Mouse (Mus musculus) embryonic fibroblast, embryonic 13.5 days (primary cell): Measurements from ENCODE around the gene Celsr1. TPM values are rescaled to one million over a fixed set of nuclear protein-coding genes. Genes with fewer than 3 reads are reported as not detected.
A peak's percentile ranks its signal among the peaks of the same experiment; 100 is the strongest.

Source experiments
- H3K27ac ChIP-seq: 2 replicates; pipeline ENCODE4 v1.5.1; 2012; ENCODE audit warnings: low read length, control low read depth, inconsistent platforms; ENCODE audit not compliant: insufficient read depth
- H3K4me1 ChIP-seq: 2 replicates; pipeline ENCODE4 v1.6.1; 2011; ENCODE audit warnings: low read length; ENCODE audit not compliant: control insufficient read depth, insufficient read depth
- H3K4me3 ChIP-seq: 2 replicates; pipeline ENCODE4 v1.5.1; 2011; ENCODE audit warnings: mild to moderate bottlenecking, control low read depth, low read length; ENCODE audit not compliant: insufficient read depth
- CTCF ChIP-seq: IDR thresholded peaks from 2 replicates; pipeline ENCODE4 v1.5.1; 2011; ENCODE audit warnings: mild to moderate bottlenecking, control low read depth, low read length, moderate library complexity, borderline replicate concordance; ENCODE audit not compliant: insufficient read depth
- POLR2A ChIP-seq: IDR thresholded peaks from 2 replicates; pipeline ENCODE4 v1.6.1; 2011; ENCODE audit warnings: low read depth, mild to moderate bottlenecking, control low read depth, low read length, moderate library complexity
- polyA plus RNA-seq: library from polyadenylated mRNA; stranded (reverse); fragments of >200 nt; gene quantifications from 2 replicates; pipeline ENCODE4 v1.2.4, GENCODE M21; 2011; ENCODE audit warnings: low read depth; ENCODE audit not compliant: missing spikeins, insufficient read length

The Celsr1 gene
- polyA plus RNA-seq, 1 experiment, result 0.91 TPM

DNA sequence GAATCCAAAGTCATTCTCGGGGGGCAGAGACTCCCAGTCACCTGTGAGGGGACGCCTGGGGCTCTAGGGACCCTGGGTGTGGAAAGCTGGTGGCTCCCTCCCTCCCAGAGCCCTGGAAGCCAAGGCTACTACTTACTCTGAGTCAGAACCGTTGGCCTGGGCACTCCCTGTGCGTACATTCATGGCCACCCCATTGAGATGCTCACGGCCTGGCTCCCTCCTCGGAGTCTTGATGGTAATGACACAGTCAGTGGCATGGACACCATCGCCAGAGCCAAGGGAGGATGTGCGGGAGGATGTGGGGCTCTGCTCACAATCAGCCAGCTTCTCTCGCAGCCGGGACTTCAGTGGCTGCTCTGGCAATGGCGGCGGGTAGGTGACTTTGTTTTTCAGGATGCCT is 132.8 kb downstream of the Celsr1 start:
- Histone ChIP-seq H3K27ac (no peak overlapping the region), H3K4me3 (no peak overlapping the region), H3K4me1 (no peaks in the 10 kb centered on the region)
- no peak for TF ChIP-seq CTCF
- TF ChIP-seq POLR2A, result no peak

DNA sequence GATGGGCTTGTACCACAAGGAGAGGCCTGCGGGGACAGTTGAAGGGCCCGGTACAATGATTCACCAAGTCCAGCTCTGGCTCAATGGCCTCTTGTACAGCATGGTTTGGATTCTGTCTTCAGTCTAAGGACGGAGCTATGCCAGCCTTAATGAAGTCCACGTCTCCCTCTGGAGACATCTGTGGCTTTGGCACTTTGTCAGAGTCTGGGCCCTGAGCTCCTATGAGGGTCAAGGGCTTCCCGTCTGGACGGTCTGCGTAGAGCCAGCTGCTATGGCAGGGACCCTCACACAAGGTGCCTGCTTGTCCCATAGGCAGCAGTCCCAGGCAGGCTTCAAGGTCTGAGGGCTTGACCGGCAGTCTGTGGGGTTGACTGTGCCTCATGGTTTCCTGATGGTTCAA is 133.3 kb downstream of the Celsr1 start:
- H3K4me1 ChIP-seq, result no peaks in the 10 kb centered on the region
- no peak overlapping the region for H3K4me3 ChIP-seq
- no peak overlapping the region for H3K27ac ChIP-seq
- TF ChIP-seq CTCF (no peak), POLR2A (no peak)

DNA sequence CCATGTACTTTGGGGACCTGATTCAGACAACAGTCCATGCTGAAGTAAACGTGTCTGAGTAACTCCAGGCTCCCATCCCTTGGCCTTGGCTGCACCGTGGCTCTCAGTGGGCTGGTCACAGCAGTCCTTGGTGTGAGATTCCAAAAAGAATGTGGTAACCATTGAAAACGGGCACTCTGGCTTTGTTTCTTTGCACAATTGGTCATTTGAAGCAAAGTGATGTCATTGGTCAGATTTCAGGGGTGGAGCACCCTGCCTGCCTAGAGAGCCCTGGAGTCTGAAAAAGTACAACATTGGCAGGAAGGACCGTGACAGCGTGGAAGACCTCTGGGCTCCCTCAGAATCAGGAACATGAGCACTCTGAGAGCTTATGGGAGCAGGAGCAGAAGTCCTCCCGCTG is 134.2 kb downstream of the Celsr1 start:
- TF ChIP-seq POLR2A, result no peak
- no peak for TF ChIP-seq CTCF
- H3K4me3 ChIP-seq, result no peak overlapping the region
- H3K4me1 ChIP-seq, result no peaks in the 10 kb centered on the region
- no peak overlapping the region for H3K27ac ChIP-seq

- TF ChIP-seq CTCF (no peak), POLR2A (no peak)
These were observed 136.5 kb downstream of the Celsr1 start for GRCm38 (mm10) chr15:85897113-85897512.

DNA sequence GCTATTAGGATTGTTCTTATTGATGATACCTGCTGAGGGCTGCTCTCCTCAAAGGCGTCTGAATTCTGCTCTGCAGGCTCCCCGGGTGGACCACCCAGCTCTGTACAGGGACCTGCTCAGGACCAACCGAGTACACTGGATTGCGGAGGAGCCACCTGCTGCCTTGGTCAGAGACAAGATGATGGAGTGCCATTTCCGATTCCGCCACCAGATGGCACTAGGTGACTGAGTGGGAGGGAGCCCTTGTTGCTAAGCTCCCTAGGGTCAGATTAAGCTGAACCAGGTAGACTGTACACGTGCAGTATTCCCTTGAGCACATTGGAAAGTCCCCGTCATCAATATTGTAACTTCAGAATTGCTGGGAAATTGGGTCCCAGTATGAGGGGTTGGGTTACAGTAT is 137.3 kb downstream of the Celsr1 start:
- TF ChIP-seq CTCF (peak; percentile 94), POLR2A (no peak)
- Histone ChIP-seq H3K27ac (no peak overlapping the region), H3K4me1 (no peaks in the 10 kb centered on the region), H3K4me3 (no peak overlapping the region)

More at GRCm38 (mm10) chr15:85897113-85897512, 136.5 kb downstream of the Celsr1 start:
- Histone ChIP-seq H3K4me3 (no peak overlapping the region), H3K4me1 (no peaks in the 10 kb centered on the region), H3K27ac (no peak overlapping the region)

GRCm38 (mm10) chr15:85893871-85894270 is 139.7 kb downstream of the Celsr1 start:
- TF ChIP-seq CTCF (no peak), POLR2A (no peak)
- Histone ChIP-seq H3K4me3 (no peak overlapping the region), H3K27ac (no peak overlapping the region), H3K4me1 (no peaks in the 10 kb centered on the region)

GRCm38 (mm10) chr15:85892498-85893118 is 141.0 kb downstream of the Celsr1 start:
- Histone ChIP-seq H3K4me1 (no peaks in the 10 kb centered on the region), H3K4me3 (no peak overlapping the region), H3K27ac (no peak overlapping the region)
- TF ChIP-seq POLR2A, result no peak

- TF ChIP-seq CTCF, result no peak
- no peak for TF ChIP-seq POLR2A
- H3K4me1 ChIP-seq, result no peaks in the 10 kb centered on the region
These were observed 141.6 kb downstream of the Celsr1 start for GRCm38 (mm10) chr15:85891971-85892370.

DNA sequence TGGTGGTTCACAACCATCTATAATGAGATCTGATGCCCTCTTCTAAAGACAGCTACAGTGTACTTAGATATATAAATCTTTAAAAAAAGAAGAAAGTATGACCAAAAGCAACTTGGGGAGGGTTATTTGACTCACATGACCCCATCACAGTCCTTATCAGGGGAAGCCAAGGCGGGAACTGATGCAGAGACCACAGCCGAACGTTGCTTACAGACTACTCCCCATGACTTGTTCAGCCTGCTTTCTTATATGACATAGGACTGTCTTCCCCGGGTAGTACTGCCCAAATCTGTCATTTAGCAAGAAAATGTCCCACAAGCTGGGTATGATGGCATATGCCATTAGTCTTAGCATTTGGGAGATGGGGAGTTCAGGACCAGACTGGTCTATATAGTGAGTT is 144.3 kb downstream of the Celsr1 start:
- TF ChIP-seq POLR2A (no peak), CTCF (no peak)
- Histone ChIP-seq H3K27ac (no peak overlapping the region), H3K4me3 (no peak overlapping the region), H3K4me1 (no peaks in the 10 kb centered on the region)

More at GRCm38 (mm10) chr15:85891971-85892370, 141.6 kb downstream of the Celsr1 start:
- H3K27ac ChIP-seq, result no peak overlapping the region
- no peak overlapping the region for H3K4me3 ChIP-seq

DNA sequence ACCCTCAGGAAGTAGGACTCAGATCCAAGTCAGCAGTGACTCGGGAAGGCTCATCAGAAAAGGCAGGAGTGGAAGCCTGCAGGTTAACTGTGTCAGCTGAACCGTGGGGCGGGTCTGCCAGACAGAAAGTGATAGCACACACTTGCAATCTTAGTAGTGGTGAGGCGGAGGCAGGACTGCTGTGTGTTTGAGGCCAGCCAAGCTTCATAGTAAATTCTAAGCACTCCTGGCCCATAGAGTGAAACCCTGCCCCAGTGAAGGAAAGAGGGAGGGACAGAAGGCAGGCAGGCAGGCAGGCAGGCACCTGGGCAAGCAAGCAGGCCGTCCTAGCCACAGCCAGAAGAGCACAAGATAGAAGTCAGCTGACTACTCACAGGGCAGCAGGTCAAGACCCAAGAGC is 148.0 kb downstream of the Celsr1 start:
- H3K4me3 ChIP-seq, result no peak overlapping the region
- no peak for TF ChIP-seq CTCF
- no peak for TF ChIP-seq POLR2A
- no peak overlapping the region for H3K27ac ChIP-seq
- H3K4me1 ChIP-seq, result no peaks in the 10 kb centered on the region

DNA sequence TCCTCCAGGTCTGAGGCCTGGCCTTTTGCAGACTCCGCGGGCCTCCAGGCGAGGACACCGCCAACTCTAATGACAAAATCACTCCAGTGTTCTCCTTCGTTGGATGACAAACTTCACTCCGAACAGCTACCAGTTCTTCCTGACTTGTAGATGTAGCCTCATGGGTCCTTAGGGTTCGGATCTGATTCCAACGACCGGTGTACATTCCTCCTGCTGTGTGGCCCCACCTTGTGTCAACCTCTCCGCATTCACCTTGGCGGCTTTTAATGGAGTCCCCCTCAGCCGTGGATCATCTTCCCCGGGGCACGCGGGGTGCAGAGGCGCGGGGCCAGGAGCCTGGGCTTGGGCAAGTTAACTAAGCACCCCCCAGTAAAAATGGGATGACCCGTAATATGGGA is 154.1 kb downstream of the Celsr1 start:
- Histone ChIP-seq H3K4me1 (no peaks in the 10 kb centered on the region), H3K27ac (peak overlapping the region; percentile 65), H3K4me3 (peak overlapping the region; percentile 94)
- TF ChIP-seq POLR2A, result no peak
- TF ChIP-seq CTCF, result no peak
